Mouse (Mus musculus): ENCODE results near the gene Gm21865.
"Not testable (repeated sequence)": the region's sequence is repeated elsewhere in the genome, so short reads cannot be mapped to it uniquely, and the experiment has no call there.

The Gm21865 gene

DNA sequence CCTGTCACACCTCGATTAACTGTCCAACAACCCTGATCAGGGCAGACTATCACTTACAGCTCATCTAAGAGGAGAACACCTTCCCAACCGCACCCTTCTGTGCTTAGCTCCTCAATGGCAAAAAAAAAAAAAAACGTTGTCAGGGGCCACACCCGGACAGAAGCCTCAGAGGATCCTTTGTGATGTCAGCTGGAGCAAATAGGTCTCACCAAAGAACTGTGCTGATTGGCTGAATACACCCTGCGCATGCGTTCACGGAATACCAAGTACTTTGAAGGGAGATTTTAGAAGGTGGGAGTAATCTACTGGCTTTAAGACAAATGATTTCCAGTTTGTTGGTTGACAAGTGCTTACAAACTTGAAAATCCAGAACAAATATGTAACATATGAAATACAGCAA, at the start of gene Gm21865:
Gene Gm21865 (minus strand): TSS at position 101 of the 400 bp plus-strand sequence.
- in situ Hi-C loops (cut with MboI; ENCODE audit: low sequenced_read_pairs), result not testable (repeated sequence)
